Mouse (Mus musculus): ENCODE data around the gene Cyp3a59.
A peak's percentile ranks its signal among the peaks of the same experiment; 100 is the strongest.
"Not testable (repeated sequence)": the region's sequence is repeated elsewhere in the genome, so short reads cannot be mapped to it uniquely, and the experiment has no call there.

Cyp3a59 gene

DNA sequence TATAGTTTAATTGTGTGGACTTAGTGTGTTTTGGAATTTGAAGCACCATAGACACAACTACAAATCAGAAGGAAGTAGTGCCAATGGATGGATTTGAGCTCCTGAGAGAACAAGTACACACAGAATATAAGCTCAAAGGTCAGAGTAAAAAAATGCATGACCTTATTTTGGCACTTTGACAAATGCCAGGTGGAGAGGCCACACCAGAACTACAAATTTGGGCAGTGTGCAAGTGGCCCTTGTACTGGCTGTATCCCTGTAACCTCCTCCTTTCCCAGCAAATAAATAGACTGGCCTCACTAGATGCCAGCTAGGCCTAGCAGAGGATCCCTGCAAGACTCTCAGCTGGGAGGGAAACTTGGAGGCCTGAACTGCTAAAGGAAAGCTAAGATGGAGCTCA is at the start of gene Cyp3a59:
Gene Cyp3a59 (plus strand): TSS at position 313 of the 400 bp plus-strand sequence.
- DNase-seq: peak; percentile 4

DNA sequence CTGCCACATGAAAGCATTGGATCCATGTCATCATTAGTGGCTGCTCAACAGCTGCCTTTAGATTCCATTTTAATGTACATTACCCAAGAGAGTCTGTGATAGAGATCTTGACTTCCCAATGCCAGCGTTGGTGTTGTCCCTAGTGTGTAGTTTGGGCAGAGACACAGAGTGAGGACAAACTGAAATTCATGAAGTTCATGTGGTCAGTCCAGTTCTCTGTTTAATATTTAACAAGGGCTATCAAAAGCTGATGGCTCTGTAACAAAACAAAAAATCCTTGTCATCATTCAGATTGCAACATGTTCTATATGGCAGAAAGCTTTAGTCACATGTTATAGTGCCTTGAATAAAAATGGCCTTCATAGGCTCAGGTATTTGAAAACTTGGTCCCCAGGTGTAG is 9.0 kb upstream of the Cyp3a59 start:
- DNase-seq: no peak

DNA sequence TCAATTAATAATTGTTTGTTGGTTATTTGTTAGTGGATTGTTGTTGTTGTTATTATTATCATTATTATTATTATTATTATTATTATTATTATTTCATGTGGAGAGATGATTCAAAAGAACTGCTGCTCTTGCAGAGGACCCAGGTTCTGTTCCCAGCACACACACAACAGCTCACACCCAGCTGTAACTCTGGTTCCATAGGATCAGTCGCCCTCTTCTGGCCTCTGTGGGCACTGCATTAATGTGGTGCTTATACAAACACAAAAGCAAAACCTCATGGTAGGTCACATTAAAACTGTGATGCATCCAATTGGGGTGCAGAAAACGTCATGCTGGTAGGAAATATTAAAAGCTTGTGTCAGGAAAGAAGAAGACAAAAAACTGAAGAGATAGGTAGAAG is 68.8 kb downstream of the Cyp3a59 start:
- no peak for DNase-seq

- DNase-seq: no peak
These were observed 71.4 kb downstream of the Cyp3a59 start for GRCm38 (mm10) chr5:146150454-146150853.

DNA sequence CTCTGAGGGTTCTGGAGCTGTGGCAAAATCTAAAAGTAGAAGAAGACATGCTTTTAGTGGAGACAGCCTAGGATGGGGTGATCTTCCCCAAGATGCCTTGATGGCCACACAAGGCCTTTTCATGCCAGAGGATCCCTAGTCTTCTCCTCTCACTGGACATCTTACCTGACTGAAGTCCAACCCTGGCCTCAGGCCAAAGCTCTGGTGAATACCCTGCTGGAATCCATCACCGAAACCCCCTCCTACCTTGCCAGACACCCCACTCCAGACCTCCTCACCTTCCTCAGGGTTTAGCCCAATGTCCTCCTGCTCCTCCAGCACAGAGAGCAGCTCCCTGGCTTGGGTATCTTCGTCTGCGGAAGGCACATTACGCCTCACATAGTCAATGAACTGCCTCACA is 79.3 kb downstream of the Cyp3a59 start:
- not testable (repeated sequence) for DNase-seq

DNA sequence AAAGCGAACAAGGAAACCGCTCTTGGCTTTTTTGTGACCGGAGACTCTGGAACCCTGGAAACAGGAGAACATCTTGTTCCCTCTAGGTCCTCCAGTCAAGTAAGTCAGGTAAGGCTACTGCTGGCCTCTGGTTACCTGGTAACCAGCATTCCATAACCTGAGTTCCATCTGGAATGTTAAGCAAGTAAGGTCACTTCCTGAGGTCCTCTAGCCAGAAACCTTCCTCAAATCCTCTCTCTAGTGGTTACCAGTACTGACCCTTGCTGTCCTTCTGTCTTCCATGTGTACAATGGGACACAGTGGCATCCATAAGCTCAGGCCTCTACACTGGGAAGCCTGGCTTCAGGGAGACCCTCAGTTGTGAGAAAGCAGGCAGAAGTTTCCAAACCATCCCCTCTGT is 81.4 kb downstream of the Cyp3a59 start, which contains the start of gene Gm5565:
Gene Gm5565 (minus strand): TSS at position 101 of the 400 bp plus-strand sequence.
- not testable (repeated sequence) for DNase-seq

Data from kidney, adult 11 months (tissue).